Mouse (Mus musculus) heart, postnatal 10 days (tissue): ENCODE measurements around the gene Hbb-bh2. TPM values are rescaled to one million over a fixed set of nuclear protein-coding genes. Genes with fewer than 3 reads are reported as not detected.
A peak's percentile ranks its signal among the peaks of the same experiment; 100 is the strongest.
"Not testable (repeated sequence)": the region's sequence is repeated elsewhere in the genome, so short reads cannot be mapped to it uniquely, and the experiment has no call there.

Source experiments
- DNase-seq, 2 experiments: peaks; one replicate each; pipeline ENCODE4 v3.0.0; 2021
- intact Hi-C: fragments of 180-260 bp; cut with DNase I; formaldehyde crosslinking; loops from one replicate; pipeline ENCODE4 v1.15.1; 2025
- total RNA-seq, 2 experiments: library from RNA; stranded (reverse); gene quantifications; 2 replicates each; pipeline ENCODE4 v1.2.3; 2021

Hbb-bh2 gene
- total RNA-seq, 2 experiments from 2014 or later: not detected

- intact Hi-C loops, DNase-seq: not testable (repeated sequence)
Measured at GRCm38 (mm10) chr7:103813152-103813551, 27.2 kb downstream of the Hbb-bh2 start.

- DNase-seq: no peak
Measured at GRCm38 (mm10) chr7:103812174-103812573, 28.1 kb downstream of the Hbb-bh2 start.

GRCm38 (mm10) chr7:103811223-103811845 is 29.0 kb downstream of the Hbb-bh2 start:
- no peak for DNase-seq
- intact Hi-C loops: no loop called here

More at GRCm38 (mm10) chr7:103812174-103812573, 28.1 kb downstream of the Hbb-bh2 start:
- intact Hi-C loops: no loop called here

GRCm38 (mm10) chr7:103810746-103811145 is 29.6 kb downstream of the Hbb-bh2 start:
- no peak for DNase-seq
- intact Hi-C loops: no loop called here

- intact Hi-C loops: no loop called here
- no peak for DNase-seq
Measured at GRCm38 (mm10) chr7:103810296-103810695, 30.0 kb downstream of the Hbb-bh2 start.

- intact Hi-C loops: no loop called here
Measured at GRCm38 (mm10) chr7:103809801-103810155, 30.5 kb downstream of the Hbb-bh2 start.

GRCm38 (mm10) chr7:103808971-103809800 is 31.1 kb downstream of the Hbb-bh2 start:
- DNase-seq: no peak
- intact Hi-C loops: no loop called here

More at GRCm38 (mm10) chr7:103809801-103810155, 30.5 kb downstream of the Hbb-bh2 start:
- DNase-seq: no peak

- DNase-seq, intact Hi-C loops: not testable (repeated sequence)
Measured at GRCm38 (mm10) chr7:103808120-103808519, 32.2 kb downstream of the Hbb-bh2 start.

- intact Hi-C loops: no loop called here
- peak; percentile 2 to 35 for DNase-seq
Measured at GRCm38 (mm10) chr7:103806856-103807255, 33.5 kb downstream of the Hbb-bh2 start.

- peak in 1 of 2 experiments; percentile 3 for DNase-seq
- intact Hi-C loops: loop anchor here (1.0 to 5.0 kb wide), 2 partner anchors 79 to 149 kb away; no protein-coding TSS in a partner anchor
Measured at GRCm38 (mm10) chr7:103792669-103793388, 47.5 kb downstream of the Hbb-bh2 start.

- intact Hi-C loops: loop anchor here (5.0 kb wide), 1 partner anchor 81 kb away; no protein-coding TSS in a partner anchor
- no peak for DNase-seq
Measured at GRCm38 (mm10) chr7:103791721-103792120, 48.6 kb downstream of the Hbb-bh2 start, which contains the start of gene Olfr67. Gene Olfr67 (minus strand): TSS chr7:103791821.

Other genes with a start within 250 kb of the Hbb-bh2 start
- gene Olfr619, start 239.9 kb downstream of the Hbb-bh2 start, total RNA-seq: not detected
- not detected for gene Olfr620, start 228.0 kb downstream of the Hbb-bh2 start, total RNA-seq
- gene Olfr622, start 197.8 kb downstream of the Hbb-bh2 start, total RNA-seq: not detected
- gene Olfr623, start 176.8 kb downstream of the Hbb-bh2 start, total RNA-seq: not detected
- gene Olfr624, start 169.3 kb downstream of the Hbb-bh2 start, total RNA-seq: not detected
- not detected for gene Olfr625-ps1, start 157.8 kb downstream of the Hbb-bh2 start, total RNA-seq
- not detected for gene Olfr243, start 125.8 kb downstream of the Hbb-bh2 start, total RNA-seq
- gene Olfr628, start 110.1 kb downstream of the Hbb-bh2 start, total RNA-seq: not detected
- not detected for gene Olfr629, start 95.6 kb downstream of the Hbb-bh2 start, total RNA-seq
- not detected for gene Olfr630, start 83.2 kb downstream of the Hbb-bh2 start, total RNA-seq
- gene Olfr69, start 68.9 kb downstream of the Hbb-bh2 start, total RNA-seq: not detected
- gene Olfr68, start 60.8 kb downstream of the Hbb-bh2 start, total RNA-seq: not detected
- not detected for gene Olfr67, start 48.7 kb downstream of the Hbb-bh2 start, total RNA-seq
- gene Hbb-bt, start 26.5 kb downstream of the Hbb-bh2 start, total RNA-seq: 1,000 to 10,000 TPM in 1 of 2 experiments, 100 to 1,000 TPM in 1; 560 to 1,219 TPM
- 1,000 to 10,000 TPM; 4,406 to 9,811 TPM for gene Hbb-bs, start 12.4 kb downstream of the Hbb-bh2 start, total RNA-seq
- not detected for gene Hbb-bh1, start 2.6 kb upstream of the Hbb-bh2 start, total RNA-seq
- not detected for gene Hbb-y, start 12.7 kb upstream of the Hbb-bh2 start, total RNA-seq
- not detected for gene Olfr66, start 45.7 kb upstream of the Hbb-bh2 start, total RNA-seq
- gene Olfr64, start 54.0 kb upstream of the Hbb-bh2 start, total RNA-seq: not detected
- not detected for gene Olfr65, start 63.0 kb upstream of the Hbb-bh2 start, total RNA-seq
- gene Olfr631, start 88.3 kb upstream of the Hbb-bh2 start, total RNA-seq: not detected
- not detected for gene Olfr632, start 93.8 kb upstream of the Hbb-bh2 start, total RNA-seq
- gene Olfr633, start 103.9 kb upstream of the Hbb-bh2 start, total RNA-seq: not detected
- gene Olfr635, start 130.6 kb upstream of the Hbb-bh2 start, total RNA-seq: not detected
- not detected for gene Olfr638, start 158.2 kb upstream of the Hbb-bh2 start, total RNA-seq
- gene Olfr639, start 176.8 kb upstream of the Hbb-bh2 start, total RNA-seq: not detected
- gene Olfr640, start 185.1 kb upstream of the Hbb-bh2 start, total RNA-seq: not detected
- not detected for gene Olfr641, start 194.9 kb upstream of the Hbb-bh2 start, total RNA-seq
- not detected for gene Olfr642, start 212.1 kb upstream of the Hbb-bh2 start, total RNA-seq
- not detected for gene 4930516K23Rik, start 220.9 kb upstream of the Hbb-bh2 start, total RNA-seq
- gene Olfr644, start 231.3 kb upstream of the Hbb-bh2 start, total RNA-seq: not detected
- gene Olfr645, start 244.9 kb upstream of the Hbb-bh2 start, total RNA-seq: not detected